Mouse (Mus musculus) MEL (cell line): ENCODE measurements around the gene Btn2a2. TPM values are rescaled to one million over a fixed set of nuclear protein-coding genes. Genes with fewer than 3 reads are reported as not detected.

Source experiments
- DNase-seq: peaks from one replicate; pipeline ENCODE4 v3.0.0; 2011; ENCODE audit warnings: low read depth, low spot score
- H3K27ac ChIP-seq: 2 replicates; pipeline ENCODE4 v1.5.1; 2012; ENCODE audit warnings: low read depth, mild to moderate bottlenecking, control low read depth, low read length, moderate library complexity; ENCODE audit not compliant: control insufficient read depth
- H3K27me3 ChIP-seq, 2 experiments: fragments of 150-350 bp in 1 of 2; sonication (generic) in 1 of 2; 2 replicates each; pipeline ENCODE4 v1.6.1; 2012; ENCODE audit warnings: low read length in 2 of 2, mild to moderate bottlenecking in 2 of 2, improper control_type of control experiment in 1 of 2, moderate library complexity in 1 of 2; ENCODE audit not compliant: insufficient read depth in 2 of 2, control insufficient read depth in 1 of 2
- H3K36me3 ChIP-seq, 2 experiments: 2 replicates each; pipeline ENCODE4 v1.6.1; 2012 to 2014; ENCODE audit warnings: low read length in 2 of 2, improper control_type of control experiment in 1 of 2, inconsistent platforms in 1 of 2, mild to moderate bottlenecking in 1 of 2; ENCODE audit not compliant: insufficient read depth in 2 of 2, control insufficient read depth in 1 of 2
- H3K4me1 ChIP-seq, 2 experiments: fragments of 150-350 bp in 1 of 2; sonication (generic) in 1 of 2; 2 replicates each; pipeline ENCODE4 v1.6.1; 2012; ENCODE audit warnings: low read length in 2 of 2, improper control_type of control experiment in 1 of 2, mild to moderate bottlenecking in 1 of 2; ENCODE audit not compliant: insufficient read depth in 2 of 2, control insufficient read depth in 1 of 2
- H3K4me3 ChIP-seq, 2 experiments: fragments of 150-350 bp in 1 of 2; sonication (generic) in 1 of 2; 2 replicates each; pipeline ENCODE4 v1.5.1; 2012; ENCODE audit warnings: low read depth in 2 of 2, low read length in 2 of 2, mild to moderate bottlenecking in 2 of 2, moderate library complexity in 2 of 2, control low read depth in 1 of 2, improper control_type of control experiment in 1 of 2; ENCODE audit not compliant: control insufficient read depth in 1 of 2, insufficient read depth in 1 of 2
- H3K79me2 ChIP-seq: 2 replicates; pipeline ENCODE4 v1.6.1; 2012; ENCODE audit warnings: mild to moderate bottlenecking, low read length, moderate library complexity; ENCODE audit not compliant: control insufficient read depth, poor library complexity, insufficient read depth
- H3K9ac ChIP-seq: 2 replicates; pipeline ENCODE4 v1.6.1; 2012; ENCODE audit warnings: low read depth, mild to moderate bottlenecking, control low read depth, low read length, moderate library complexity; ENCODE audit not compliant: control insufficient read depth, poor library complexity, severe bottlenecking
- H3K9me3 ChIP-seq: fragments of 150-350 bp; sonication (generic); replicated peaks from 2 replicates; pipeline ENCODE4 v1.6.1; 2012; ENCODE audit warnings: mild to moderate bottlenecking, low read length, improper control_type of control experiment, moderate library complexity; ENCODE audit not compliant: insufficient read depth
- BHLHE40 ChIP-seq: IDR thresholded peaks from 2 replicates; pipeline ENCODE4 v1.6.1; 2012; ENCODE audit warnings: low read depth, mild to moderate bottlenecking, inconsistent platforms, low read length, improper control_type of control experiment, borderline replicate concordance
- CHD1 ChIP-seq: IDR thresholded peaks from 2 replicates; pipeline ENCODE4 v1.6.1; 2012; ENCODE audit warnings: low read depth, mild to moderate bottlenecking, inconsistent platforms, low read length, improper control_type of control experiment
- ELF1 ChIP-seq: IDR thresholded peaks from 2 replicates; pipeline ENCODE4 v1.6.1; 2014; ENCODE audit warnings: low read depth, mild to moderate bottlenecking, inconsistent platforms, low read length, improper control_type of control experiment, moderate library complexity
- EP300 ChIP-seq, 2 experiments: IDR thresholded peaks; 2 replicates each; pipeline ENCODE4 v1.6.1; 2011; ENCODE audit warnings: improper control_type of control experiment in 2 of 2, low read length in 2 of 2, low read depth in 1 of 2, mild to moderate bottlenecking in 1 of 2
- ETS1 ChIP-seq: IDR thresholded peaks from 2 replicates; pipeline ENCODE4 v1.6.1; 2012; ENCODE audit warnings: low read depth, mild to moderate bottlenecking, inconsistent platforms, low read length, improper control_type of control experiment, moderate library complexity
- GABPA ChIP-seq: IDR thresholded peaks from 2 replicates; pipeline ENCODE4 v1.6.1; 2012; ENCODE audit warnings: low read depth, mild to moderate bottlenecking, inconsistent platforms, low read length, improper control_type of control experiment, moderate library complexity
- GATA1 ChIP-seq: IDR thresholded peaks from 2 replicates; pipeline ENCODE4 v1.6.1; 2011; ENCODE audit warnings: low read depth, low read length, improper control_type of control experiment
- JUND ChIP-seq: IDR thresholded peaks from 2 replicates; pipeline ENCODE4 v1.6.1; 2011; ENCODE audit warnings: low read depth, mild to moderate bottlenecking, improper control_type of control experiment, low read length
- KAT2A ChIP-seq: conservative IDR thresholded peaks from 2 replicates; pipeline ENCODE4 v1.6.1; 2012; ENCODE audit warnings: low read depth, low read length, improper control_type of control experiment, inconsistent platforms
- MAX ChIP-seq: IDR thresholded peaks from 2 replicates; pipeline ENCODE4 v1.6.1; 2011; ENCODE audit warnings: low read length, improper control_type of control experiment
- MAZ ChIP-seq: IDR thresholded peaks from 2 replicates; pipeline ENCODE4 v1.6.1; 2012; ENCODE audit warnings: low read depth, mild to moderate bottlenecking, inconsistent platforms, low read length, improper control_type of control experiment
- MEF2A ChIP-seq: IDR thresholded peaks from 2 replicates; pipeline ENCODE4 v1.6.1; 2014; ENCODE audit warnings: low read depth, mild to moderate bottlenecking, inconsistent platforms, low read length, improper control_type of control experiment; ENCODE audit not compliant: poor library complexity, insufficient replicate concordance, severe bottlenecking; ENCODE audit errors: extremely low read depth
- MYC ChIP-seq: IDR thresholded peaks from 2 replicates; pipeline ENCODE4 v1.6.1; 2011; ENCODE audit warnings: low read depth, mild to moderate bottlenecking, low read length, improper control_type of control experiment, moderate library complexity
- NRF1 ChIP-seq: IDR thresholded peaks from 2 replicates; pipeline ENCODE4 v1.6.1; 2014; ENCODE audit warnings: low read depth, mild to moderate bottlenecking, inconsistent platforms, low read length, improper control_type of control experiment, moderate library complexity; ENCODE audit not compliant: poor library complexity, insufficient read depth, severe bottlenecking
- POLR2A ChIP-seq, 2 experiments: IDR thresholded peaks; 2 replicates each; pipeline ENCODE4 v1.6.1; 2011 to 2012; ENCODE audit warnings: low read length in 2 of 2, mild to moderate bottlenecking in 2 of 2, control low read depth in 1 of 2, improper control_type of control experiment in 1 of 2, low read depth in 1 of 2, moderate library complexity in 1 of 2; ENCODE audit not compliant: control insufficient read depth in 1 of 2, insufficient read depth in 1 of 2, poor library complexity in 1 of 2
- RAD21 ChIP-seq: IDR thresholded peaks from 2 replicates; pipeline ENCODE4 v1.6.1; 2011; ENCODE audit warnings: mild to moderate bottlenecking, low read depth, low read length, improper control_type of control experiment
- SIN3A ChIP-seq: IDR thresholded peaks from 2 replicates; pipeline ENCODE4 v1.6.1; 2012; ENCODE audit warnings: low read length, improper control_type of control experiment, inconsistent platforms
- TBP ChIP-seq: IDR thresholded peaks from 2 replicates; pipeline ENCODE4 v1.8.0; 2011; ENCODE audit warnings: low read depth, low read length, improper control_type of control experiment
- USF2 ChIP-seq, 2 experiments: IDR thresholded peaks; 2 replicates each; pipeline ENCODE4 v1.6.1; 2011 to 2012; ENCODE audit warnings: improper control_type of control experiment in 2 of 2, low read length in 2 of 2, borderline replicate concordance in 1 of 2, inconsistent platforms in 1 of 2, low read depth in 1 of 2, mild to moderate bottlenecking in 1 of 2; ENCODE audit not compliant: insufficient read depth in 1 of 2
- ZC3H11A ChIP-seq: IDR thresholded peaks from 2 replicates; pipeline ENCODE4 v1.6.1; 2012; ENCODE audit warnings: low read depth, mild to moderate bottlenecking, inconsistent platforms, low read length, improper control_type of control experiment
- ZKSCAN1 ChIP-seq: IDR thresholded peaks from 2 replicates; pipeline ENCODE4 v1.6.1; 2012; ENCODE audit warnings: low read depth, mild to moderate bottlenecking, inconsistent platforms, low read length, improper control_type of control experiment, moderate library complexity
- polyA plus RNA-seq, 2 experiments: library from polyadenylated mRNA; stranded (reverse) in 1 of 2; unstranded in 1 of 2; fragments of >175 nt in 1 of 2; fragments of >200 nt in 1 of 2; gene quantifications; 2 replicates each; pipeline versions ENCODE4 v1.2.1 to v1.2.4; 2012; ENCODE audit warnings: low replicate concordance in 2 of 2, low read depth in 1 of 2; ENCODE audit not compliant: insufficient read length in 2 of 2, insufficient read depth in 1 of 2, missing spikeins in 1 of 2
- total RNA-seq: library from RNA; depleted of rRNA; stranded (reverse); fragments of 300-350 nt; gene quantifications from 2 replicates; pipeline ENCODE4 v1.2.3, GENCODE M21; 2012

The Btn2a2 gene
- total and polyA plus RNA-seq, 3 experiments = not detected

GRCm38 (mm10) chr13:23495526-23495925, 6.9 kb upstream of the Btn2a2 start:
- TF ChIP-seq RAD21 (no peak), EP300 (IDR thresholded peaks at IDR 0.05; ENCODE audit: low read depth in 1 of 2, low read length in 2 of 2) (no peak), ELF1 (no peak), GATA1 (no peak), BHLHE40 (no peak), USF2 (IDR thresholded peaks at IDR 0.05; ENCODE audit: borderline replicate concordance in 1 of 2, insufficient read depth in 1 of 2, low read depth in 1 of 2, low read length in 2 of 2) (no peak), NRF1 (no peak), POLR2A (IDR thresholded peaks at IDR 0.05; ENCODE audit: control insufficient read depth in 1 of 2, insufficient read depth in 1 of 2, low read depth in 1 of 2, low read length in 2 of 2, poor library complexity in 1 of 2) (no peak), MAZ (no peak), MAX (no peak), ZKSCAN1 (no peak), ETS1 (no peak), MEF2A (no peak), ZC3H11A (no peak), CHD1 (no peak), KAT2A (no peak), MYC (no peak)
- TF ChIP-seq, all 39 proteins: peak for 0
- Histone ChIP-seq H3K27ac (no peak overlapping the region), H3K79me2 (no peaks in the 10 kb centered on the region), H3K27me3 (no peaks in the 10 kb centered on the region), H3K4me1 (peaks cover 7% of the 10 kb centered on the region in 2 experiments), H3K4me3 (no peak overlapping the region), H3K36me3 (peaks cover 0 to 18% of the 10 kb centered on the region in 2 experiments; a peak in 2 of 4 replicates), H3K9me3 (no peaks in the 10 kb centered on the region), H3K9ac (no peak overlapping the region)
- no peak for DNase-seq

GRCm38 (mm10) chr13:23491990-23492389, 3.3 kb upstream of the Btn2a2 start:
- H3K79me2 ChIP-seq = no peaks in the 10 kb centered on the region
- no peaks in the 10 kb centered on the region for H3K9me3 ChIP-seq
- peaks cover 0 to 2% of the 10 kb centered on the region in 2 experiments; a peak in 2 of 4 replicates for H3K27me3 ChIP-seq
- DNase-seq = peak; percentile 68
- peaks cover 0 to 13% of the 10 kb centered on the region in 2 experiments; a peak in 2 of 4 replicates for H3K36me3 ChIP-seq
- no peak overlapping the region for H3K27ac ChIP-seq
- TF ChIP-seq SIN3A (peak; percentile 42; the same call in 1 of the 2 replicates), GATA1 (0 out of 2 replicates have a peak, but pooled peaks have one; percentile 30), GABPA (no peak), TBP (0 out of 2 replicates have a peak, but pooled peaks have one; percentile 26), MAX (peak; percentile 30; the same call in 1 of the 2 replicates), JUND (no peak)
- H3K9ac ChIP-seq = 0 out of 2 replicates have a peak overlapping the region, but pooled peaks have one; percentile 34
- H3K4me3 ChIP-seq = peak overlapping the region; percentile 44 to 47
- peaks cover 4 to 7% of the 10 kb centered on the region in 2 experiments for H3K4me1 ChIP-seq
